Mouse (Mus musculus) inflammation-experienced regulatory T-cells (primary cell): ENCODE data around the gene Prkcg. TPM values are rescaled to one million over a fixed set of nuclear protein-coding genes. Genes with fewer than 3 reads are reported as not detected.

Source experiments
- polyA plus RNA-seq, 2 experiments: library from polyadenylated mRNA; unstranded; fragments of 100-300 nt; shearing (Covaris generic); gene quantifications; one replicate each; pipeline ENCODE4 v1.2.1; 2017

Gene Prkcg
- polyA plus RNA-seq, result under 1 TPM; 0.17 to 0.64 TPM

DNA sequence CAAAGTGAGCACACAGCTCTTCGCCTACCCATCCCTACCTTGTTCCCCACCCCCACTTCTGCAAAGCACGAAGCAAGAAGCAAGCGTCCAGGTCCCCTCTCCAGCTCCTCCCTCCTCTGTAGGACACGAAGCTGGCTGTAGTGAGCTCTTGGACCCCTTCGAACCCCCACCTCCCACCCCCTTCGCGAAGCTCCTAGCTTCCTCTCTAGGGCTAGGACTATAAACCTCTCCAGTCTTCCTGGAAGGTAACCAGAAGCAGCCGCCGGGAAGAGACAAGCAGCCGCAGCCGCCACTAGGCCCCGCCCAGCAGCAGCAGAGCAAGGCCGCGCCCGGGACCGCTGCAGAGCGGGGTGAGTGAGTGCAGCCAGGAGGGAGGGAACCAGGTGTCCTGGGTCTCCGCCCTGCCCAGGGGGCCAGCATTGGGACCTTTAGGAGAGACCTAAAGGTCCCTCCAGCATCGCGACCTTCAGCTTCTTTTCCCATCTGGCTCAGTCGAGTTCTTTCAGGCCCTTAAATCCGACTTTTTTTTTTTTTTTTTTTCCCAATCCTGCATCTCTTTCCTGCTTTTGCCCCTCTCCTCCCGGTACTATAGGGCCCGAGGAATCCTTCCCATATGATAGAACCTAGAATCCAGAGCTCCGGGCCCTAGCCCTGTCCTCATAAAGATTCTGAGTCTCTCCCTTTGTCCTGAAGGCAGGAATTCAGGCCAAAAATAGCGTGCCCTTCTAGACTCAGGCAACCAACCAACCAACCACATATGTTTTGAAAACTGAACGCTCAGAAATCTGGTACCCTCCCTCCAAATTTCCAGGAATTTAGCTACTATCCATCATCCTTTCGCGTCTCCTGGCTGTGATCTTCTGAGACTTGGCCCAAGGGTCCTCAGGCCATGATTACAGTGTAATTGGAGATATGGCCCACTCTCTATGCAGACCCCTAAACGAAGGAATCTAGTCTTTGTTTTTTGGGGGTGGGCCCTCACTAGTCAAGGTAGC, at the start of gene Prkcg, which contains the start of gene Myadm:
TSS of gene Prkcg (plus strand) at position 204 of the 995 bp plus-strand sequence.
TSS of gene Myadm (plus strand) at position 105 of the 995 bp plus-strand sequence.

DNA sequence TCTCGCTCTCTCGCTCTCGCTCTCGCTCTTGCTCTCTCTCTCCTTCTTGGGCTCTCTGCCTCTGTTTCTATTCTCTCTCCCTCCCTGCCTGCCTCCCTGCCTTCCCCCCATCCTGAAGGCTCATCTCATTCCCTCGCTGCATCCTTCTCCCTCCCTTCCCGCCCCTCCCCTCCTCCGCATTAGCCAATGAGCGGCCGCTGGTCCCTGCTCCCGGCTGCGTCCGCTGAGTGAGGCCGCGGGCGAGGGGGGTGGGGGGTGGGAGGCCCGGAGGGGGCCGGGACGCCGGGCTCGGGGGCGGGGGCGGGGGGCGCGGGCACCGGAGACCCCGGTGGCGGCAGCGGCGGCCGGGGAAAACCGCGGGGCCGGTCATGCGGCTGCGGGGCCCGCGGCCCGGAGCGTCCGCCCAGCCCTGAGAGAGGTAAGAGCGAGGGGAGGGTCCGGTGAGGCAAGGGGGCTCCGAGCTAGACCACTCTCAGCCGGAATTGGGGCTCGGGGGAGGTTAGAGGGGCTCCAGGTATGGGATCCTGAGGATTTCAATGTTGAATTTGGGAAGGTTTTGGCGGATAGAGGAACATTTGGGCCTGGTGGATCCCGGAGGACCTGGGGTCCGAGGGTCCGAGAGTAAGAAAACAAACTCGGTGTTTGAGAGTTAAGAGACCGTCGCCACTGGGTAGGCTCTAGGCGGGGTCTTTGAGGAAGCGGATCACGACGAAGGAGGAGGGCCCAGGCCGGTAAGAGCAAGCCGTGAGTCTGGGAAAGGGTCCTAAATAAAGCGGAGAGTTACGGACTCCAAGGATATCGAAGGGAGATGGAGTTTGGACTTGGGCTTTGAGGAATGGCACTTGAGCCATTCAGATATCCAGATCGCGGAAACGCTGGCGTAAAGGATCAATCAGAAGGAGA, 43.9 kb downstream of the Prkcg start, which contains the start of gene Cacng7:
TSS of gene Cacng7 (plus strand) at position 337 of the 903 bp plus-strand sequence.

Other genes with a start within 250 kb of the Prkcg start
- under 1 TPM; 0.06 to 0.22 TPM for gene AU018091, start 120.0 kb upstream of the Prkcg start, polyA plus RNA-seq
- gene Nlrp12, start 39.4 kb upstream of the Prkcg start, polyA plus RNA-seq, result under 1 TPM; 0.12 to 0.20 TPM
- 10 to 100 TPM in 1 of 2 experiments, 1 to 10 TPM in 1; 6.0 to 19.0 TPM for gene Myadm, start 99 bp upstream of the Prkcg start, polyA plus RNA-seq
- gene Cacng7, start 43.8 kb downstream of the Prkcg start, polyA plus RNA-seq, result under 1 TPM in 1 of 2 experiments, not detected in 1; 0.62 TPM
- gene Cacng8, start 101.5 kb downstream of the Prkcg start, polyA plus RNA-seq, result under 1 TPM in 1 of 2 experiments, not detected in 1; 0.22 TPM
- gene Cacng6, start 135.0 kb downstream of the Prkcg start, polyA plus RNA-seq, result under 1 TPM in 1 of 2 experiments, not detected in 1; 0.38 TPM
- 1 to 10 TPM in 1 of 2 experiments, under 1 TPM in 1; 0.13 to 1.5 TPM for gene Tarm1, start 213.4 kb downstream of the Prkcg start, polyA plus RNA-seq